Mouse (Mus musculus): ENCODE data around the gene Mcrip1. TPM values are rescaled to one million over a fixed set of nuclear protein-coding genes. Genes with fewer than 3 reads are reported as not detected.

Mcrip1 gene
- total RNA-seq, 2 experiments from 2014 or later: 3.2 to 8.1 TPM

DNA sequence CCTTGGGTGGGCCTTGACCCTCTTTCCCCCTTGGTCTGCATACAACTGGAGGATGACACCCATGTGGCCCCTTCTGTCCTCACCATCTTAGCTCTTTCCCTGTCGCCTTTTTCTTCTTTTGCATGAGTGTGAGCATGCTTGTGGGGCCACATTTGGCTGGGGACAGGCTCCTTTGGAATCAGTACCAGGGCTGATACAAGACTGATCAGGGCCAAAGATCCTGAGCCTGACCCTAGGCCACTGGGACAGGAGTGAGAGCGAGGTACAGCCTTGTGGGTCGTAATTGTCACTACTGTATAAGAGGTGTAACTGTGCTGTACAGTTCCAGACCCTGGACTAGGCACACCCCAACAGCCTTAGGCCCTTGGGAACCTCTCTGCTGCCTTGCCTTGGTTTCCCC, 55.6 kb downstream of the Mcrip1 start:
- no peak for ATAC-seq (replicated peaks; ENCODE audit: low FRiP score, poor library complexity, severe bottlenecking)

DNA sequence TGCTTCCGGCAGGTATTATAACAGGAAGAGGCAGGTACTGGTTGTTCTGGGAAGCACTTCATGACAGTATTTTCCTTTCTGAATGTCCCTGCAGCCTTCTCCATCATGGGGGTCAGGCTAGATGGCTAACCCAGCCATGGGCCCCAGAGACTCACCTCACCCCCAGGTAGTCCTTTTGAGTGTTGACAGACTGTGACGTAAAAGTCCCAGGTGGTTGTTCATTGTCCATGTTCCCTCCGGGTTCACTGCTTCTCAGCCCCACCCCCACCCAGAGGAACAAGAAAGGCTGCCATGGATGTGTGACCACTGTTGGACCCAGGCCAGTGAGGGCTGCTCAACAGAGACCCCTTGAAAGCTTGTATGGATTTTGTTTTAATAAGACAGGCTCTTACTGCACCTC, 56.2 kb downstream of the Mcrip1 start:
- no peak for ATAC-seq (replicated peaks; ENCODE audit: low FRiP score, poor library complexity, severe bottlenecking)

Other genes with a start within 250 kb of the Mcrip1 start
Only the 30 nearest of the 34 such genes appear.
- 637 and 655 TPM in 2 replicates for gene Actg1, start 201.2 kb downstream of the Mcrip1 start, total RNA-seq (2015; ENCODE audit: low replicate concordance)
- 301 and 341 TPM in 2 replicates for gene Actg1, start 201.2 kb downstream of the Mcrip1 start, total RNA-seq (2017; ENCODE audit: low replicate concordance)
- not detected in 2 replicates for gene Fscn2, start 188.2 kb downstream of the Mcrip1 start, total RNA-seq (2015; ENCODE audit: low replicate concordance)
- not detected in 2 replicates for gene Fscn2, start 188.2 kb downstream of the Mcrip1 start, total RNA-seq (2017; ENCODE audit: low replicate concordance)
- 0.96 and 3.6 TPM in 2 replicates for gene Faap100, start 171.0 kb downstream of the Mcrip1 start, total RNA-seq (2015; ENCODE audit: low replicate concordance)
- gene Faap100, start 171.0 kb downstream of the Mcrip1 start, total RNA-seq (2017; ENCODE audit: low replicate concordance): 1.4 and 2.9 TPM in 2 replicates
- 16.1 and 17.6 TPM in 2 replicates for gene Nploc4, start 112.0 kb downstream of the Mcrip1 start, total RNA-seq (2015; ENCODE audit: low replicate concordance)
- gene Nploc4, start 112.0 kb downstream of the Mcrip1 start, total RNA-seq (2017; ENCODE audit: low replicate concordance): 24.6 and 31.8 TPM in 2 replicates
- 1.3 TPM in 1 of 2 replicates, not detected in the other for gene Tspan10, start 107.1 kb downstream of the Mcrip1 start, total RNA-seq (2015; ENCODE audit: low replicate concordance)
- not detected in 2 replicates for gene Tspan10, start 107.1 kb downstream of the Mcrip1 start, total RNA-seq (2017; ENCODE audit: low replicate concordance)
- gene Pde6g, start 96.2 kb downstream of the Mcrip1 start, total RNA-seq (2015; ENCODE audit: low replicate concordance): not detected in 2 replicates
- gene Pde6g, start 96.2 kb downstream of the Mcrip1 start, total RNA-seq (2017; ENCODE audit: low replicate concordance): not detected in 2 replicates
- gene Oxld1, start 91.7 kb downstream of the Mcrip1 start, total RNA-seq (2015; ENCODE audit: low replicate concordance): 7.3 TPM in 1 of 2 replicates, not detected in the other
- 6.1 and 6.9 TPM in 2 replicates for gene Oxld1, start 91.7 kb downstream of the Mcrip1 start, total RNA-seq (2017; ENCODE audit: low replicate concordance)
- 1.5 and 2.1 TPM in 2 replicates for gene Ccdc137, start 91.6 kb downstream of the Mcrip1 start, total RNA-seq (2015; ENCODE audit: low replicate concordance)
- 1.5 and 16.8 TPM in 2 replicates for gene Ccdc137, start 91.6 kb downstream of the Mcrip1 start, total RNA-seq (2017; ENCODE audit: low replicate concordance)
- gene Arl16, start 82.1 kb downstream of the Mcrip1 start, total RNA-seq (2015; ENCODE audit: low replicate concordance): 4.2 and 5.9 TPM in 2 replicates
- 3.3 TPM in 1 of 2 replicates, not detected in the other for gene Arl16, start 82.1 kb downstream of the Mcrip1 start, total RNA-seq (2017; ENCODE audit: low replicate concordance)
- gene Mrpl12, start 65.1 kb downstream of the Mcrip1 start, total RNA-seq (2015; ENCODE audit: low replicate concordance): 12.1 and 16.1 TPM in 2 replicates
- gene Mrpl12, start 65.1 kb downstream of the Mcrip1 start, total RNA-seq (2017; ENCODE audit: low replicate concordance): 12.1 and 15.6 TPM in 2 replicates
- gene Slc25a10, start 57.9 kb downstream of the Mcrip1 start, total RNA-seq (2015; ENCODE audit: low replicate concordance): 6.9 and 11.1 TPM in 2 replicates
- 4.7 and 6.0 TPM in 2 replicates for gene Slc25a10, start 57.9 kb downstream of the Mcrip1 start, total RNA-seq (2017; ENCODE audit: low replicate concordance)
- gene Gcgr, start 19.0 kb downstream of the Mcrip1 start, total RNA-seq (2015; ENCODE audit: low replicate concordance): not detected in 2 replicates
- not detected in 2 replicates for gene Gcgr, start 19.0 kb downstream of the Mcrip1 start, total RNA-seq (2017; ENCODE audit: low replicate concordance)
- gene Ppp1r27, start 1.4 kb upstream of the Mcrip1 start, total RNA-seq (2015; ENCODE audit: low replicate concordance): not detected in 2 replicates
- not detected in 2 replicates for gene Ppp1r27, start 1.4 kb upstream of the Mcrip1 start, total RNA-seq (2017; ENCODE audit: low replicate concordance)
- gene P4hb, start 23.5 kb upstream of the Mcrip1 start, total RNA-seq (2015; ENCODE audit: low replicate concordance): 108 and 148 TPM in 2 replicates
- gene P4hb, start 23.5 kb upstream of the Mcrip1 start, total RNA-seq (2017; ENCODE audit: low replicate concordance): 136 and 145 TPM in 2 replicates
- gene Arhgdia, start 31.9 kb upstream of the Mcrip1 start, total RNA-seq (2015; ENCODE audit: low replicate concordance): 101 and 127 TPM in 2 replicates
- 35.7 and 38.1 TPM in 2 replicates for gene Arhgdia, start 31.9 kb upstream of the Mcrip1 start, total RNA-seq (2017; ENCODE audit: low replicate concordance)
- gene Alyref, start 48.6 kb upstream of the Mcrip1 start, total RNA-seq (2015; ENCODE audit: low replicate concordance): 60.6 and 67.8 TPM in 2 replicates
- 86.1 and 86.4 TPM in 2 replicates for gene Alyref, start 48.6 kb upstream of the Mcrip1 start, total RNA-seq (2017; ENCODE audit: low replicate concordance)
- gene Anapc11, start 48.7 kb upstream of the Mcrip1 start, total RNA-seq (2015; ENCODE audit: low replicate concordance): 15.0 and 16.9 TPM in 2 replicates
- gene Anapc11, start 48.7 kb upstream of the Mcrip1 start, total RNA-seq (2017; ENCODE audit: low replicate concordance): 0.56 and 6.5 TPM in 2 replicates
- not detected in 2 replicates for gene Npb, start 58.8 kb upstream of the Mcrip1 start, total RNA-seq (2015; ENCODE audit: low replicate concordance)
- gene Npb, start 58.8 kb upstream of the Mcrip1 start, total RNA-seq (2017; ENCODE audit: low replicate concordance): not detected in 2 replicates
- gene Pcyt2, start 68.2 kb upstream of the Mcrip1 start, total RNA-seq (2015; ENCODE audit: low replicate concordance): 7.7 and 20.7 TPM in 2 replicates
- 19.8 and 39.8 TPM in 2 replicates for gene Pcyt2, start 68.2 kb upstream of the Mcrip1 start, total RNA-seq (2017; ENCODE audit: low replicate concordance)
- gene Sirt7, start 75.5 kb upstream of the Mcrip1 start, total RNA-seq (2015; ENCODE audit: low replicate concordance): 21.9 and 26.1 TPM in 2 replicates
- gene Sirt7, start 75.5 kb upstream of the Mcrip1 start, total RNA-seq (2017; ENCODE audit: low replicate concordance): 48.8 and 52.1 TPM in 2 replicates
- gene Mafg, start 83.9 kb upstream of the Mcrip1 start, total RNA-seq (2015; ENCODE audit: low replicate concordance): 65.3 and 78.0 TPM in 2 replicates
- 137 and 154 TPM in 2 replicates for gene Mafg, start 83.9 kb upstream of the Mcrip1 start, total RNA-seq (2017; ENCODE audit: low replicate concordance)
- 2.3 TPM in 1 of 2 replicates, not detected in the other for gene Pycr1, start 94.0 kb upstream of the Mcrip1 start, total RNA-seq (2015; ENCODE audit: low replicate concordance)
- gene Pycr1, start 94.0 kb upstream of the Mcrip1 start, total RNA-seq (2017; ENCODE audit: low replicate concordance): not detected in 2 replicates
- not detected in 2 replicates for gene Myadml2, start 98.4 kb upstream of the Mcrip1 start, total RNA-seq (2015; ENCODE audit: low replicate concordance)
- not detected in 2 replicates for gene Myadml2, start 98.4 kb upstream of the Mcrip1 start, total RNA-seq (2017; ENCODE audit: low replicate concordance)
- not detected in 2 replicates for gene Notum, start 111.4 kb upstream of the Mcrip1 start, total RNA-seq (2015; ENCODE audit: low replicate concordance)
- not detected in 2 replicates for gene Notum, start 111.4 kb upstream of the Mcrip1 start, total RNA-seq (2017; ENCODE audit: low replicate concordance)
- gene Aspscr1, start 123.2 kb upstream of the Mcrip1 start, total RNA-seq (2015; ENCODE audit: low replicate concordance): 16.7 and 17.6 TPM in 2 replicates
- gene Aspscr1, start 123.2 kb upstream of the Mcrip1 start, total RNA-seq (2017; ENCODE audit: low replicate concordance): 10.7 and 15.9 TPM in 2 replicates
- gene Cenpx, start 164.0 kb upstream of the Mcrip1 start, total RNA-seq (2015; ENCODE audit: low replicate concordance): 24.5 and 59.8 TPM in 2 replicates
- gene Cenpx, start 164.0 kb upstream of the Mcrip1 start, total RNA-seq (2017; ENCODE audit: low replicate concordance): 2.2 and 10.8 TPM in 2 replicates
- 1.5 and 2.3 TPM in 2 replicates for gene Lrrc45, start 164.2 kb upstream of the Mcrip1 start, total RNA-seq (2015; ENCODE audit: low replicate concordance)
- gene Lrrc45, start 164.2 kb upstream of the Mcrip1 start, total RNA-seq (2017; ENCODE audit: low replicate concordance): 3.7 and 7.0 TPM in 2 replicates
- 3.3 TPM in 1 of 2 replicates, not detected in the other for gene Rac3, start 171.7 kb upstream of the Mcrip1 start, total RNA-seq (2015; ENCODE audit: low replicate concordance)
- gene Rac3, start 171.7 kb upstream of the Mcrip1 start, total RNA-seq (2017; ENCODE audit: low replicate concordance): not detected in 2 replicates
- gene Dcxr, start 177.6 kb upstream of the Mcrip1 start, total RNA-seq (2015; ENCODE audit: low replicate concordance): 6.1 and 6.5 TPM in 2 replicates
- gene Dcxr, start 177.6 kb upstream of the Mcrip1 start, total RNA-seq (2017; ENCODE audit: low replicate concordance): 1.9 and 3.1 TPM in 2 replicates
- gene Cbr2, start 182.4 kb upstream of the Mcrip1 start, total RNA-seq (2015; ENCODE audit: low replicate concordance): 9.0 TPM in 1 of 2 replicates, not detected in the other
- not detected in 2 replicates for gene Cbr2, start 182.4 kb upstream of the Mcrip1 start, total RNA-seq (2017; ENCODE audit: low replicate concordance)